Mouse (Mus musculus) lung, postnatal 25 days (tissue): ENCODE data around the gene Efna5.

Source experiments
- DNase-seq: peaks from one replicate; pipeline ENCODE4 v3.0.0; 2022; ENCODE audit warnings: low spot score

Gene Efna5

GRCm38 (mm10) chr17:62881176-62881790 is at the start of gene Efna5:
Efna5 (minus strand) TSS chr17:62881317.
- DNase-seq, result no peak

DNA sequence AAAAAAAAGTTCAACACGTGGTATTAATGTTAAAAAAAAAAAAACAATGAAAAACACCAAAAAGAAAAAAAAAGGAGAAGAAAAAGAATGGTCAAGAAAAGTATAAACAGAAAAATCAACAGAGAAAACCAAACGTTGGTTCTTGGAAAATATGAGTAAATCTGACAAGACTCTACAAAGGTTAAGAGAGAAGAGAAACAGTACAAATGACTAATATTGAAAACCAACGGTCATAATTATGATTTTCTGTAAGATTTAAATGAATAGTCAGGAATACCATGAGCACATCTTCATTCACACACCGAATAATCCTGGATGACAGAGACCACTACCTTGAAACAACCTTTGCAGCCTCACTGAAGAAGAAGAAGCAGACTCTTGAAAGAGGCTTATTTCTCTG is 34.2 kb upstream of the Efna5 start:
- DNase-seq, result no peak

DNA sequence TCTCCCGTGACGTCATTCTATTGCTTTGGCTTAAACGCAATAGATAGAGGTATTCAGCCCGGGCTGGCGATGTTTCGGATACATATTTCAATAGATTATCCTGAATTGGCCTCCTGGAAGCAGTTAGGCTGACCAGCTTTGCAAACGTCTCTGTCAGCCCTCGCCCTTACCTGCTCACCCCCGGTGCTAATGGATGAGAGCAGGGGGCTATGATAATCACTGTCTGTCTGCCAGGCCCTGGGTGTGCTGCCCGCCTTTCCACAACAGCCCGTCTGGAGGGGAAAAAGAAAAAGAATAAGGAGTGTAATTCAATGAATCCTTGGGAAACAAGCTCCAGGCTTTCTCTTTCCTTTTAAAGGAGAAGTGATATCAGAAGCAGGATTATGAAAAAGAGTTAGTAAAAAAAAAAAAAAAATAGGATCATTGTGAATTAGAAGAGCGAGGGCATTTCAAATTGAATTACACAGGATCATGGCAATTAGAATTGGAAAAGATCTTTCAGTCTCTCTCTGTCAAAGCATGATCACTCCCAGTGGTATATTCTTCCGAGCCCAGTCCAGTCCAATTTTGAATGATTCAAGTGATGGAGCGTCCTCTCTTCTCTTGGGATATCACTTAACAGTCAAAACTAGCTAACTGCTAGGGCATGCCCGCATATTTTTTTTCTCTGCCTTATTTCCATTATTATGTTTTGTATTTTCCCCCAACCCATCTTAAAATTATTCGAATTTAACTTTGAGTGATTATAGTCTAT is 24.8 kb upstream of the Efna5 start:
- no peak for DNase-seq

DNA sequence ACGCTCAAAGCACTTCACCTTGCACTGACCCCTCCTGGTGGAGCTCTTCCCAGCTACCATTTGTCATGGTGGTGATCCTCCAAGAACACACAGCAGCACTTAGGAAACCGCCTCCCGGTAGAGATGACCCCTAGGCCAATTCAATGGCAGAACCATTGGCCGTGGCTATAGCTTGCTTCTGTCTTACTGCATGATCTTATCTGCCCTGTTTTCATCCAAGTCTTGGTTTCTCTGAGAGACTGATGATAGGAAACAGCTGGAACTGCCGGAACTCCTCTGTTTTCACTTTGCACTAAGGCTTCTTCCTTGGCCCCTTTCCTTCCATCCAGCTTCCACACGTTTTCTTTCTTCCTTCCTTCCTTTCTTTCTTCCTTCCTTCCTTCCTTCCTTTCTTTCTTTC is 17.9 kb upstream of the Efna5 start:
- no peak for DNase-seq

DNA sequence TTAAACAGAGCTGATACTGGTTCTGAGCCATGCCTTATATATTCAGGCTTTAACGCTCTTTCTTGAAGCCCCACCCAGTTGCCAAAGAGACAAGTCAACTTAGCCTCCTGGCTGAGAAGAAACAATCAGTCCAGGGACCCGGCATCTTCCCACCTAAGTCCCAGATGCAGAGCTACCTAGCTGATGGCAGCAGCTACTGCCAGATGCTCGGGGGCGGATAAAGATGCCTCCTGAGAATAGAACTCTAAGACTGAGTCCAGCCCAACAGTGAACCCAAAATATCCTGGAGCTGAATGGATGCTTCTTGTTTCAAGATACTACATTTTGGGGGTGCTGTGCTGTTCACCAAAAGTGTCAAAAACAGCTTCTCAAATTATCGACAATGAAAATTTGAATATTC is 8.9 kb upstream of the Efna5 start:
- DNase-seq, result no peak

- DNase-seq, result peak; percentile 74
Observed at GRCm38 (mm10) chr17:62884129-62884506, 3.0 kb upstream of the Efna5 start.

DNA sequence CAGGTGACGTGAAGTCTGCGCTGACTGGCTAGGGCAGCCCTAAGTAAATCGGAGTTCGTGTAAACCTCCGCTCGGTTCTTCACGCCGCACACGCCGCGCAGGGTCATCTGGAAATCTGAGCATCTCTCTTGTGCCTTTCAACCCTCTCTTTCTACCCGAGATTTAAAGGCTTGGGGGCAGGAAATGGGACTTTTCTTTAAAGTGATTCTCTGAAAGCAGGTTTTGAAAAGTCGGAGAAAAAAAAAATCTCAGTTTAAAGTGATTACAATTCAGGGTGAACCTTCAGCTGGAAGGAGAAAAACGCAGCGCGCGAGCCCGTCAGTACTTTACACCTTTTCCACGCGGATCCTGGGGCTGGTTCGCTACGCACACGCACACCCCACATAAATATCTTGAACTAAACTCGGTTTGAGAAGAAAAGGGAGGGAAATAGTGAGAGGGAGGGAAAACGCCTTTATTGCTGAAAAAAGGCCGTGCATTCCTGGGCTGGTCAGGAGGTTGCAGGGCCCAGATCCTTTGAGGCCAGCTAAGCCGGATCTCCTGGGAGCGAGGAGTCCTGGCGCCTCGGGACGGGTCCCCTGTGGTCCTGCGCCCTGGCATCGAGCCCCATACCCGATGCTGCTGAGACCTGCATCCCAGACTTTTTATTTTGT is 2.5 kb upstream of the Efna5 start:
- no peak for DNase-seq

- DNase-seq, result peak; percentile 86
Observed at GRCm38 (mm10) chr17:62882726-62883475, 1.8 kb upstream of the Efna5 start.

DNA sequence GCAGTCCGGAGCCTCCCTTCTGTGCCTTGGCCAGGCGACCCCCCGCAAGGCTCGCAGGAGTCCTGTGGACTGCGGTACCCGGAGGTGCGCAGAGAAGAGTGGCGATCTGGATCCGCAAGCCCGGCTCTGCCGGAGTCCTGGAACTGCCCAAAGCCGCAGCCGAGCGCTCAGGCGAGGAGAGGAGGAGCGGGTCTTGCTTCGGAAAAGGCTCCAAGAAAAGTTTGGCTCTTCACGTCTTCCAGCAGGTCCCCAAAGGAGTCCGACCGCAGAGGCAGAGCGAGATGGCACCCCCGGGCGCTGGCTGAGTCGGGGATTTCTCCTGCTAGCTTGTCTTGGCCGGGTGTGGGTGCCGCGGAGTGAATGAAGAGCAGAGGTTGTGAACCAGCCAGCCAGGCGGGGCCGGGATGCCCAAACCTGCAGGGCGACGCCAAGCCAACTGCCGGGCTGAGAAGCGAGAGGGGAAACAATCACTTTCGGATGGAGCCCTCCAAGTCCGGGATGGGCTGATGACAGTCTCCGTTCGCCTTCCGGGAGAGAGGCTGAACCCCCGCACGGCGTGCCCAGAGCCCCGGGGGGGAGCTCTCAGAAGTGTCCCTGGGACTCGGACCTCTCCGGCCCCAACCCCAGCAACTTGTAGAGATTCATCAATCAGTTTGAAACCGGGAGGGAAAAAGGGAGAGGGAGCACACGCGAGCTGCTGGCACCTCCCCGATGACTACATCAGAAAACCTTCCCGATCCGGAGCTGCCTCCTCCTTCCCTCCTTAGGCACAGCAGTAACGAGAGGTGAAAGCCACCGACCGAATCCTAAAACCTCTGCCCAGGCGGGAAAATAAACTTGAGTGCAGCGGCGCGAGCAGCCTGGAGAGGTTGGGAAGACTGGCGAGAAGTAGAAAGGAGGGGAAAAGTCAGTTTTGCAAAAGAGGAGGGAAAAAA is 941 bp upstream of the Efna5 start:
- peak; percentile 31 for DNase-seq

GRCm38 (mm10) chr17:62880311-62881175 is 574 bp downstream of the Efna5 start:
- DNase-seq, result no peak

DNA sequence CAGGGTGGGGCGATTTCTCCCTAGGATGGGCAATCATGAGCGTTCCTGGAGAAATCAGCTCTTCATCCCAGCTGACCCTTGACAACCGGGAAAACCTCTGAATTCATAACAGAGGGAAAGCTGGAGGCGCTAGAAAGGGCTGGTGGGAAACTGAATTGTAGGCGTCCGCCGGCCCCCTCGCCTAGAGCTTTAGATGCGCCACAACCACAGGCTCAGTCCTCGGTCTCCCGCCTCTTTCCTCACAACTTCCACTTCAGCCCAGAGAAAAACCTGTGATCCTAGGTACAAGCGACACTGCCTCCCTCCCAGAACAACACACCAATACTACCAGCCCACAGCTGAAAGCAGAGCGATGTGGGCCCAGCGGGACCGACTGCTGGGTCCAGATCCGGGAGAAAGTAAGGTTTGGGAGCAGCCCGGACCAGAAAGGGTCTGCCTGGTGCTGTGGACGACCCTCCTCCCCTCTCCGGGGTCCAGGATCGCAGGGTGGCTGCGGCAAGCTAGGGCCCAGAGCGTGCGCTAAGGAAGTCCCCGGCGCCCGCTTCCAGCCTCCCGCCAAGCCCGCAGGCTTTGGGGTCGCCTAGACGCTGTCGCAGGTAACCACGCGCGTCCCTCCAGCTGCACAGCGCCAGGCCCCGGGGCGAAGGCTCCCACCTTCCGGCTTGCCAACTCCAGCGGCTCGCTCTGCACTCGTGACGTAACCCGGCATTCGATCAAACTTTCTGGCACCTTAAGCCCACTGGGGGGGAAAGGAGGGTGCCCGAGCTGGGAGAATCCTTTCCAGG is 1.4 kb downstream of the Efna5 start:
- no peak for DNase-seq

DNA sequence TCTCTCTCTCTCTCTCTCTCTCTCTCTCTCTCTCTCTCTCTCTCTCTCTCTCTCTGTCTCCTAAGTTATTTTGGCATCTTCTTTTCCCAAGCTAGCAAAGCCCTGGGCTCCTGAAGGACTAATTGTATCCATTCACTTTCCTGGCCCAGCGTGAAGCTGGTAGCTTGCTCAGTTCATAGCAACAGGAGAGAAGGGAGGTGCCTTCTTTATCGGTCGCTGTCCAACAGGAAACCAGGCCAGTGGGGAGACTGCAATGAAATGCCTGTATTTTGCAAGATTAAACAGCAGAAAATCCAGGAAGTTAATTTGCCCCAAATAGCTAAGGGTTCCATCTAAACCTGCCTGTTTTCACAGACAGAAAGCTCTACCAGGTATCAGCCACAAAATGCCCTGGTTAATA is 5.4 kb downstream of the Efna5 start:
- DNase-seq, result no peak

DNA sequence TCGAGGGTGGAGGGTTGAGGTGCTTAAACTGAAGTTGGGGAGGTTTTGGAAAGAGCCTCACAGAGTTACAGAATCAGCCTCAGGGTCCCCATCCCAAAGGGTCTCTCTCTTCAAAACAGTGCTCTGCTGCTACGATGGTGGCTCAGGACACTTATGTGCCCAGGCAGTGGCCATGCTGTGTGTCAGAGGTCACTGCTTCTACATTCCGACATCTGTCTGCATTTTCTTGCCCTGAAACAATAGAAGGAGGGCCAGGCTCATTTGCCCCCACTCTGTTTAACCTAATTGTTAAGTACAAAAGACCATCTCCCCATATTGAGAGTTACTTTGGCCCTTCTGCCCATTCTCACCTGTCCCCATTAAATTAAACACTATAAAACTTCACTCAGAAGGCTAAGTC is 9.2 kb downstream of the Efna5 start:
- DNase-seq, result no peak

DNA sequence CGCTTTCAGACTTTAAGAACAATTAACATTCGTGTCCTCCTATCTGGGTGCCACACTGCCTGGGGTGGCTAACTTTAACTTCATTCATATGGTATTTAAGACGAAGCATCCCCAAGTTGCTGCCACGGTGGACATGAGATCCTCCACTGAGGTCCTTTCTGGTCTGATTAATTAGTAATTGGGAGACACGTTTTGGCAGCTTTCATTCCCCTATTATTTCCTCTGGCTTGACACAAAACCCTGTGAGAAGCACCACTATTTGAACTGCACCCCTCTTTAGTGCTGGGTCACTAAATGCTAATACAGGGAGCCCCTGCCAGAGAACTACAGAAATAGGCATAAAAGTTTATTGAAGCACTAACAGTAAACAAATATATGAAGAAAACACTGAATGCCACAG is 9.9 kb downstream of the Efna5 start:
- no peak for DNase-seq

DNA sequence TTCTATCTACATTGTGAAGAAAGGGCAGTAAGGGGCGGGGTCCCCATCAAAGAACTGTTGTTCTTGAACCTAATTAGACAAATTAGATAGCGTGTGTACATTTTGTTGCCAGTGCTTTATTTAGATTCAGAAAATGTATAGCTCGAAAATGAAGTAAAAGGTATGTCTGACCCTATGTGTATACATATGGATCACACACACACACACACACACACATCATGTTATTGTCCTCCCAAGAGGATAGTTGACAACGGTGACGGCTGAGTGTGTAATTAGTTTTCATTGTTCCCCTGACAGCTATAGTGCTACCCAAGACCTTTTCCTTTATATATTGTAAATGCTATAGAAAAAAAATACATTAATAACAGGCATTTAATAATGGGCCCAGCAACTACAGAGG is 10.7 kb downstream of the Efna5 start:
- no peak for DNase-seq

GRCm38 (mm10) chr17:62864966-62865365 is 16.2 kb downstream of the Efna5 start:
- no peak for DNase-seq

DNA sequence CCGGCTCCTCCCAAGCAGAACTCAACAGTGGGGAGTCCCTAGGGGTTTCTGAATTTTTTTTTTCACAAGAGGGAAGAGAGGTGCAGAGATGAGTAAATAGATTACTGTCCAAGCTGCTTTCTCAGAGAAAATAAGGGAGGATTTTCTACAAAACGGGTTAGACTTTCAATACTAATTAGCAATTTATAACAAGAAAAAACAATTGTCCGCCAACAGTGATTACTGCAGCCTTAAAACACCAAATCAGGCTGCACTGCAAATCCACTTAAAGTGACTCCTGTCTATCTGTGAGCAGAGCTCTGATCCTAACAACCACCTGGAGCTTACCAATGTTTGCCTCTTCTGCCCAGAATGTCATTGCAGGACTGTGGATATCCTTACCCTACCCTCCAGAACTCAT is 18.1 kb downstream of the Efna5 start:
- no peak for DNase-seq

GRCm38 (mm10) chr17:62862298-62862999 is 18.7 kb downstream of the Efna5 start:
- DNase-seq, result no peak

GRCm38 (mm10) chr17:62857275-62857674 is 23.8 kb downstream of the Efna5 start:
- peak; percentile 21 for DNase-seq
